Mouse (Mus musculus) heart, postnatal 0 days (tissue): Measurements from ENCODE around the gene Trappc10.

ENCODE experiments used
- CTCF ChIP-seq: IDR thresholded peaks from 2 replicates; pipeline ENCODE4 v1.5.1; 2016; ENCODE audit warnings: antibody characterized with exemption, control low read depth, low read depth
- EP300 ChIP-seq: IDR thresholded peaks from 2 replicates; pipeline ENCODE4 v1.6.1; 2016; ENCODE audit warnings: antibody characterized with exemption, low read depth

DNA sequence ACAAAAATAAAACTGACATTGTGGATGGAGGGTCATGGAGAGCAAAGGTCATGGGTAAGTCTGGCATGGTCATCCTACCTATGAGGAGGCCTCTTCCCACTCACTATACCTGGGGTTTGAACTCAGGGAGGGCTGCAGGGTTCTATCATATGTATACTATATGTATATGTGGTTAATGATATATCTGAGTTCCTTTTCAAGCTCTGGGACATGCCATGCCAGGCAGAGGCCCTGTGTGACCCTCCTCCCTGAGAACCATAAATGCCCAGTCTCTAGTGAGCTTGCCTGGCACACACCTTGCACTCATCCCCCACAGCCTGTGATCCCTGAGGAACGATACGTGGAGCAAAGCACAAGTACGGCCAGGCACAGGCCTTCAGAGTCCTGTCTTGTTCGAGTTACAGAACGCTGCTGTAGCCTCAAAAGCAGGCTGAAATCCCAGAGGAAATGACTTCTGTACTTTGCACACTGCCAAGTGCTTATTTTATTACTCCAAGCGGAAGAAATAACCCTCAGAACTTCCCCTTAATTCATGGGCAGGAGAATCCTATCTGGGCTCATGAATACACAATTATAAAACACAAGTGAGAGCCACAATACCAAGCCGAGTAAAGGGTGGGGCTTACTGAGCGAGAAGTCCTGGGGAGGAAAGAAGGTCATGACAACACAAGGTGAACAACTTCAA lies 16.4 kb downstream of the Trappc10 start:
- no peak for TF ChIP-seq CTCF
- no peak for TF ChIP-seq EP300
